Mouse (Mus musculus): ENCODE data around the gene Ap1m1. TPM values are rescaled to one million over a fixed set of nuclear protein-coding genes. Genes with fewer than 3 reads are reported as not detected.

Gene Ap1m1
- polyA plus RNA-seq, 1 experiment from 2014 or later = 108 TPM

DNA sequence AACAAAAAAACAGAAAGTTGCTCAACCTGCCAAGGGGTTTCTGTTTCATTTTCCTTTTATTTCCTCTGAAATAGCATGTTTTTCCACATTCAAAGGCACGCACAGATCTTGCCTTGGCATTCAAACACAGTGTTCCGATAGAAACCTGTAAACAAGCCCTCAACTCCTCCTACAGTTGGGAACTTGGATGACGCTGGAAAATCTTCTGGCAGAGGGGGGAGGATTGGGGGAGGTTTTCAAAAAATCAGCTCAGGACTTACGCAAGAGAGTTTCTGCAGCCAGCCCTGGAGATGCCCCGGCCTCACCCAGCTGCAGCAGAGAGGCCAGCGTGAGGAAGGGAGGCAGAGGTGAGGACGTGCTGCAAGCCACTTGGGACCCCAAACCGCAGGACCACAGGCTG lies 63.8 kb downstream of the Ap1m1 start:
- Histone ChIP-seq H3K4me2 (ENCODE audit: low read length) (no peak overlapping the region), H3K27me3 (replicated peaks; ENCODE audit: control insufficient read depth, insufficient read depth, low read length) (no peaks in the 10 kb centered on the region), H3K9me3 (ENCODE audit: control insufficient read depth, low read length) (no peaks in the 10 kb centered on the region), H3K4me3 (ENCODE audit: low read depth, low read length) (no peak overlapping the region), H3K4me1 (replicated peaks; ENCODE audit: control insufficient read depth, insufficient read depth, low read length) (no peaks in the 10 kb centered on the region), H3K9ac (ENCODE audit: low read length) (no peak overlapping the region), H3K36me3 (ENCODE audit: control insufficient read depth, insufficient read depth, low read length) (no peaks in the 10 kb centered on the region), H3K27ac (ENCODE audit: low read depth) (no peak overlapping the region)
- WGBS = 44% methylated on average over 8 of the region's 8 CpGs
- ATAC-seq (replicated peaks; ENCODE audit: low FRiP score, low TSS enrichment, low read depth) = no peak
- no peak for DNase-seq (ENCODE audit: low spot score)

DNA sequence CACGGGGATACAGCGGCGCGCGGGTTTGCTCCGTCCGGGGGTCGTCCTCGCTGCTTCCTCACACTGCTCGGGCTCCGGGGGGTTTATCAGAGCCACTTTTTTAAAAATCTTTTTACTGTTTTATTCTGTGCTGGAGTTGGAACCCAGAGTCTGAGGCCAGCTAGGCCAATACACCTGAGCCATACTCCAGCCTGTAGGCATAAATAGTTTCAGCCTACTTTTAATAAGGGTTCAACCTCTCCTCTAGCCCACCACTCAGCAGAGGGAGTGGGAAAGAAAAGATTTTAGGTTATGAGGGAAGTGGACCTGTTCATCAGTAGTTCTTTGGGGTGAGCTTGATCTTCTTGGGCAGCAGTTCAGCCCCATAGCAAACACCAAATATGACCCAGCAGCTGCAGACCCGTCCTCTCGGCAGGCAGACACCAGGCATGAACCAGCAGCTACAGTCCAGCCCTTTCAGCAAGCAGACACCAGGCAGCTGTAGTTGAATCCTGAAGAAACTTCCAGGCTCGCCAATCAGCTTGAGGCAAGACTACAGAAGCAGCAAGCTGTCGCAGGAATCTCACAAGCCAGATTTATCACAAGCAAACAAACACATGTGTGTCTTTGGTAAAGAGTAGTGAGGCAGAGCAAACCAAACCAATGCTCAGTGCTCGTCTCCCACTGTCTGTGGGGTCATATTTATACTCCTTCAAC lies 65.5 kb downstream of the Ap1m1 start, which contains the start of gene Gm10282:
Gene Gm10282 (minus strand): TSS at position 51 of the 696 bp plus-strand sequence.
- no peak within 1 kb of the TSS for H3K9ac ChIP-seq (ENCODE audit: low read length)
- H3K9me3 ChIP-seq (ENCODE audit: control insufficient read depth, low read length) = no peaks in the 10 kb centered on the region
- no peak for ATAC-seq (replicated peaks; ENCODE audit: low FRiP score, low TSS enrichment, low read depth)
- WGBS = 75% methylated on average over 15 of the region's 16 CpGs
- H3K4me3 ChIP-seq (ENCODE audit: low read depth, low read length) = no peak within 1 kb of the TSS
- DNase-seq (ENCODE audit: low spot score) = no peak
- no peaks in the 10 kb centered on the region for H3K4me1 ChIP-seq (replicated peaks; ENCODE audit: control insufficient read depth, insufficient read depth, low read length)
- no peak within 1 kb of the TSS for H3K27ac ChIP-seq (ENCODE audit: low read depth)
- no peak within 1 kb of the TSS for H3K4me2 ChIP-seq (ENCODE audit: low read length)
- no peaks in the 10 kb centered on the region for H3K36me3 ChIP-seq (ENCODE audit: control insufficient read depth, insufficient read depth, low read length)
- H3K27me3 ChIP-seq (replicated peaks; ENCODE audit: control insufficient read depth, insufficient read depth, low read length) = no peaks in the 10 kb centered on the region

DNA sequence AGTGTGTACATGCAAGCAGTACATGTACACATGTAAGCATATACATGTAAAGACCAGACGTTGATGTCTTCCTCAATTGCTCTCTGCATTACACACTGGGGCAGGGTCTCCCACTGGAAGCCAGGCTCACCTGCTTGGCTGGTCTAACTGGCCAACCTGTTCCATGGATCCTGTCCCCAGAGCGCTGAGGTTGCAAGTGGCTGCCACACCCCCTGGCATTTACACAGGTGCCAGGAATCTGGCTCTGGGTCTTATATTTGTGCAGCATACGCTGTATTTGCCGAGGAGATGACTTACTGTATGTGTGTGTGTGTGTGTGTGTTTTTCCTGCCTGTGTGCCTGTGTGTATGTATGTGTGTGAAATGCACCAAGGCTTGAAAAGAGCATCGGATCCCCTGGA lies 67.1 kb downstream of the Ap1m1 start:
- no peak overlapping the region for H3K9ac ChIP-seq (ENCODE audit: low read length)
- no peaks in the 10 kb centered on the region for H3K4me1 ChIP-seq (replicated peaks; ENCODE audit: control insufficient read depth, insufficient read depth, low read length)
- H3K27ac ChIP-seq (ENCODE audit: low read depth) = no peak overlapping the region
- WGBS = 83% methylated on average over 5 of the region's 5 CpGs
- ATAC-seq (replicated peaks; ENCODE audit: low FRiP score, low TSS enrichment, low read depth) (no peak), DNase-seq (ENCODE audit: low spot score) (no peak)
- no peak overlapping the region for H3K4me3 ChIP-seq (ENCODE audit: low read depth, low read length)
- H3K27me3 ChIP-seq (replicated peaks; ENCODE audit: control insufficient read depth, insufficient read depth, low read length) = no peaks in the 10 kb centered on the region
- no peaks in the 10 kb centered on the region for H3K9me3 ChIP-seq (ENCODE audit: control insufficient read depth, low read length)
- no peak overlapping the region for H3K4me2 ChIP-seq (ENCODE audit: low read length)
- H3K36me3 ChIP-seq (ENCODE audit: control insufficient read depth, insufficient read depth, low read length) = no peaks in the 10 kb centered on the region

Other genes with a start within 250 kb of the Ap1m1 start
- 1.0 and 1.1 TPM in 2 replicates for gene Cyp4f18, start 230.4 kb upstream of the Ap1m1 start, polyA plus RNA-seq (2014; fragmentation: Nextera tagmentation; extraction: Ambion mirVana)
- not detected in 2 replicates for gene Olfr372, start 198.8 kb upstream of the Ap1m1 start, polyA plus RNA-seq (2014; fragmentation: Nextera tagmentation; extraction: Ambion mirVana)
- gene Olfr373, start 156.8 kb upstream of the Ap1m1 start, polyA plus RNA-seq (2014; fragmentation: Nextera tagmentation; extraction: Ambion mirVana) = 0.11 TPM in 1 of 2 replicates, not detected in the other
- 0.08 and 0.28 TPM in 2 replicates for gene Olfr374, start 133.0 kb upstream of the Ap1m1 start, polyA plus RNA-seq (2014; fragmentation: Nextera tagmentation; extraction: Ambion mirVana)
- 558 and 651 TPM in 2 replicates for gene Tpm4, start 105.0 kb upstream of the Ap1m1 start, polyA plus RNA-seq (2014; fragmentation: Nextera tagmentation; extraction: Ambion mirVana)
- gene Rab8a, start 78.8 kb upstream of the Ap1m1 start, polyA plus RNA-seq (2014; fragmentation: Nextera tagmentation; extraction: Ambion mirVana) = 104 and 105 TPM in 2 replicates
- 0.81 and 1.1 TPM in 2 replicates for gene Hsh2d, start 50.4 kb upstream of the Ap1m1 start, polyA plus RNA-seq (2014; fragmentation: Nextera tagmentation; extraction: Ambion mirVana)
- not detected in 2 replicates for gene Cib3, start 27.2 kb upstream of the Ap1m1 start, polyA plus RNA-seq (2014; fragmentation: Nextera tagmentation; extraction: Ambion mirVana)
- gene Gm11034, start 26.4 kb upstream of the Ap1m1 start, polyA plus RNA-seq (2014; fragmentation: Nextera tagmentation; extraction: Ambion mirVana) = not detected in 2 replicates
- gene Fam32a, start 20.3 kb upstream of the Ap1m1 start, polyA plus RNA-seq (2014; fragmentation: Nextera tagmentation; extraction: Ambion mirVana) = 73.3 and 74.3 TPM in 2 replicates
- gene Gm10282, start 65.2 kb downstream of the Ap1m1 start, polyA plus RNA-seq (2014; fragmentation: Nextera tagmentation; extraction: Ambion mirVana) = 30.3 and 31.1 TPM in 2 replicates
- 5.0 and 6.9 TPM in 2 replicates for gene Klf2, start 79.0 kb downstream of the Ap1m1 start, polyA plus RNA-seq (2014; fragmentation: Nextera tagmentation; extraction: Ambion mirVana)
- gene Eps15l1, start 181.4 kb downstream of the Ap1m1 start, polyA plus RNA-seq (2014; fragmentation: Nextera tagmentation; extraction: Ambion mirVana) = 60.6 and 61.9 TPM in 2 replicates
- gene Calr3, start 203.9 kb downstream of the Ap1m1 start, polyA plus RNA-seq (2014; fragmentation: Nextera tagmentation; extraction: Ambion mirVana) = 1.7 and 1.9 TPM in 2 replicates
- 13.3 and 15.4 TPM in 2 replicates for gene 1700030K09Rik, start 203.9 kb downstream of the Ap1m1 start, polyA plus RNA-seq (2014; fragmentation: Nextera tagmentation; extraction: Ambion mirVana)
- 64.0 and 64.3 TPM in 2 replicates for gene Cherp, start 235.2 kb downstream of the Ap1m1 start, polyA plus RNA-seq (2014; fragmentation: Nextera tagmentation; extraction: Ambion mirVana)